Mouse (Mus musculus) CH12.LX (cell line): ENCODE measurements at regions not wholly inside any gene's neighbourhood (a gene's known extent, or its start where the extent isn't known, plus 50 kb on each side); places are given as distances from the start of the nearest gene placed in this dataset.

Source experiments
- DNase-seq: peaks from one replicate; pipeline ENCODE4 v3.0.0-alpha.2; 2013; ENCODE audit errors: extremely low read depth
- H3K27ac ChIP-seq: 2 replicates; pipeline ENCODE4 v1.5.1; 2012; ENCODE audit warnings: low read depth, mild to moderate bottlenecking, control low read depth, moderate library complexity; ENCODE audit not compliant: insufficient read depth
- H3K27me3 ChIP-seq: replicated peaks from 2 replicates; pipeline ENCODE3; 2012; ENCODE audit warnings: inconsistent platforms
- H3K36me3 ChIP-seq, 2 experiments: replicated peaks in 1 of 2; 2 replicates each; pipeline versions ENCODE3 to v1.6.1; 2012; ENCODE audit warnings: inconsistent platforms in 1 of 2, low read length in 1 of 2, mild to moderate bottlenecking in 1 of 2, mixed read lengths in 1 of 2, moderate library complexity in 1 of 2; ENCODE audit not compliant: control insufficient read depth in 1 of 2, insufficient read depth in 1 of 2
- H3K4me1 ChIP-seq, 2 experiments: 2 replicates each; pipeline ENCODE4 v1.6.1; 2012; ENCODE audit warnings: inconsistent platforms in 1 of 2, moderate library complexity in 1 of 2; ENCODE audit not compliant: insufficient read depth in 2 of 2, control insufficient read depth in 1 of 2
- H3K4me2 ChIP-seq: 2 replicates; pipeline ENCODE4 v1.6.1; 2012; ENCODE audit warnings: low read depth, mild to moderate bottlenecking, control low read depth; ENCODE audit not compliant: poor library complexity, insufficient read depth, severe bottlenecking
- H3K4me3 ChIP-seq, 3 experiments: fragments of 150-350 bp in 1 of 3; sonication (generic) in 1 of 3; replicated peaks in 1 of 3; 2 replicates each; pipeline versions ENCODE3 to v1.5.1; 2011 to 2012; ENCODE audit warnings: low read depth in 2 of 3, low read length in 2 of 3, mild to moderate bottlenecking in 2 of 3, moderate library complexity in 2 of 3, control low read depth in 1 of 3, improper control_type of control experiment in 1 of 3, inconsistent platforms in 1 of 3, mixed read lengths in 1 of 3; ENCODE audit not compliant: poor library complexity in 1 of 3
- H3K79me2 ChIP-seq: replicated peaks from 2 replicates; pipeline ENCODE4 v1.6.1; 2012; ENCODE audit warnings: mild to moderate bottlenecking, moderate library complexity; ENCODE audit not compliant: control insufficient read depth, poor library complexity, insufficient read depth, severe bottlenecking; ENCODE audit errors: extremely low read depth
- H3K9ac ChIP-seq: 2 replicates; pipeline ENCODE4 v1.6.1; 2012; ENCODE audit warnings: low read depth, mild to moderate bottlenecking, control low read depth, moderate library complexity; ENCODE audit not compliant: insufficient read depth
- H3K9me3 ChIP-seq: replicated peaks from 2 replicates; pipeline ENCODE3; 2012; ENCODE audit warnings: low read length, inconsistent platforms, mixed read lengths
- BHLHE40 ChIP-seq: IDR thresholded peaks from 2 replicates; pipeline ENCODE4 v1.6.1; 2011; ENCODE audit warnings: mild to moderate bottlenecking, low read depth, low read length, improper control_type of control experiment
- CHD1 ChIP-seq: IDR thresholded peaks from 2 replicates; pipeline ENCODE4 v1.6.1; 2012; ENCODE audit warnings: low read depth, low read length, improper control_type of control experiment, inconsistent platforms
- E2F4 ChIP-seq: IDR thresholded peaks from 2 replicates; pipeline ENCODE4 v1.6.1; 2011; ENCODE audit warnings: low read depth, low read length, improper control_type of control experiment; ENCODE audit not compliant: insufficient replicate concordance
- ELF1 ChIP-seq: IDR thresholded peaks from 2 replicates; pipeline ENCODE4 v1.6.1; 2014; ENCODE audit warnings: low read depth, mild to moderate bottlenecking, inconsistent platforms, low read length, improper control_type of control experiment
- EP300 ChIP-seq: IDR thresholded peaks from 2 replicates; pipeline ENCODE4 v1.6.1; 2011; ENCODE audit warnings: low read length, improper control_type of control experiment
- ETS1 ChIP-seq: conservative IDR thresholded peaks from 2 replicates; pipeline ENCODE4 v1.6.1; 2012; ENCODE audit warnings: low read depth, mild to moderate bottlenecking, inconsistent platforms, low read length, improper control_type of control experiment, moderate library complexity
- HCFC1 ChIP-seq: IDR thresholded peaks from 2 replicates; pipeline ENCODE4 v1.6.1; 2012; ENCODE audit warnings: low read depth, mild to moderate bottlenecking, inconsistent platforms, low read length, improper control_type of control experiment
- IRF4 ChIP-seq: IDR thresholded peaks from 2 replicates; pipeline ENCODE4 v1.6.1; 2014; ENCODE audit warnings: low read depth, mild to moderate bottlenecking, inconsistent platforms, low read length, improper control_type of control experiment
- JUND ChIP-seq: conservative IDR thresholded peaks from 2 replicates; pipeline ENCODE4 v1.6.1; 2011; ENCODE audit warnings: low read depth, low read length, improper control_type of control experiment
- MAX ChIP-seq: IDR thresholded peaks from 2 replicates; pipeline ENCODE4 v1.6.1; 2011; ENCODE audit warnings: low read length, improper control_type of control experiment
- MAZ ChIP-seq: IDR thresholded peaks from 2 replicates; pipeline ENCODE4 v1.6.1; 2012; ENCODE audit warnings: low read depth, mild to moderate bottlenecking, inconsistent platforms, low read length, improper control_type of control experiment, moderate library complexity
- MEF2A ChIP-seq: IDR thresholded peaks from 2 replicates; pipeline ENCODE4 v1.6.1; 2014; ENCODE audit warnings: low read depth, mild to moderate bottlenecking, inconsistent platforms, low read length, improper control_type of control experiment, borderline replicate concordance
- MXI1 ChIP-seq: IDR thresholded peaks from 2 replicates; pipeline ENCODE4 v1.6.1; 2011; ENCODE audit warnings: mild to moderate bottlenecking, low read depth, low read length, improper control_type of control experiment
- NELFE ChIP-seq: IDR thresholded peaks from 2 replicates; pipeline ENCODE4 v1.6.1; 2011; ENCODE audit warnings: low read depth, low read length, improper control_type of control experiment
- NRF1 ChIP-seq: IDR thresholded peaks from 2 replicates; pipeline ENCODE4 v1.6.1; 2014; ENCODE audit warnings: low read depth, mild to moderate bottlenecking, inconsistent platforms, low read length, improper control_type of control experiment, moderate library complexity
- PAX5 ChIP-seq: IDR thresholded peaks from 2 replicates; pipeline ENCODE4 v1.6.1; 2012; ENCODE audit warnings: low read length, inconsistent platforms, mixed read lengths
- POLR2A ChIP-seq: IDR thresholded peaks from 2 replicates; pipeline ENCODE4 v1.6.1; 2011; ENCODE audit warnings: low read depth, mild to moderate bottlenecking, improper control_type of control experiment, low read length
- POLR2AphosphoS2 ChIP-seq: IDR thresholded peaks from 2 replicates; pipeline ENCODE4 v1.6.1; 2011; ENCODE audit warnings: low read depth, low read length, improper control_type of control experiment
- RAD21 ChIP-seq: IDR thresholded peaks from 2 replicates; pipeline ENCODE4 v1.6.1; 2011; ENCODE audit warnings: low read depth, mild to moderate bottlenecking, low read length, improper control_type of control experiment, moderate library complexity
- RCOR1 ChIP-seq: conservative IDR thresholded peaks from 2 replicates; pipeline ENCODE4 v1.6.1; 2012; ENCODE audit warnings: low read depth, mild to moderate bottlenecking, inconsistent platforms, low read length, improper control_type of control experiment
- SIN3A ChIP-seq: IDR thresholded peaks from 2 replicates; pipeline ENCODE4 v1.6.1; 2012; ENCODE audit warnings: low read length, improper control_type of control experiment, inconsistent platforms
- SMC3 ChIP-seq: IDR thresholded peaks from 2 replicates; pipeline ENCODE4 v1.6.1; 2011; ENCODE audit warnings: low read depth, low read length, improper control_type of control experiment
- TBP ChIP-seq: conservative IDR thresholded peaks from 2 replicates; pipeline ENCODE4 v1.6.1; 2011; ENCODE audit warnings: low read depth, low read length, improper control_type of control experiment
- TCF12 ChIP-seq: IDR thresholded peaks from 2 replicates; pipeline ENCODE4 v1.6.1; 2014; ENCODE audit warnings: low read depth, mild to moderate bottlenecking, inconsistent platforms, low read length, improper control_type of control experiment
- USF1 ChIP-seq: IDR thresholded peaks from 2 replicates; pipeline ENCODE4 v1.6.1; 2014; ENCODE audit warnings: low read depth, mild to moderate bottlenecking, inconsistent platforms, low read length, improper control_type of control experiment
- ZC3H11A ChIP-seq: IDR thresholded peaks from 2 replicates; pipeline ENCODE4 v1.6.1; 2012; ENCODE audit warnings: low read depth, mild to moderate bottlenecking, inconsistent platforms, low read length, improper control_type of control experiment
- ZNF384 ChIP-seq: IDR thresholded peaks from 2 replicates; pipeline ENCODE4 v1.6.1; 2012; ENCODE audit warnings: low read depth, low read length, improper control_type of control experiment, inconsistent platforms
- dilution Hi-C: fragments of 300-500 bp; cut with MboI; formaldehyde crosslinking; loops from 2 replicates; pipeline ENCODE4 v1.14.3; 2020; ENCODE audit warnings: low sequenced_read_pairs; ENCODE audit not compliant: extremely low pct_unique_long_range_greater_than_20kb, extremely low pct_ligation_motif_present
- in situ Hi-C: fragments of 300-500 bp; cut with MboI; formaldehyde crosslinking; loops from 3 replicates; pipeline ENCODE4 v1.14.3; 2019; ENCODE audit warnings: low sequenced_read_pairs, low pct_ligation_motif_present, low pct_unique_long_range_greater_than_20kb, mixed read lengths

- dilution Hi-C loops = no loop called here
- Histone ChIP-seq H3K9me3 (no peaks in the 10 kb centered on the region), H3K4me3 (no peak overlapping the region), H3K9ac (no peak overlapping the region), H3K27me3 (no peaks in the 10 kb centered on the region), H3K4me1 (peaks cover 6 to 7% of the 10 kb centered on the region in 2 experiments; a peak in 2 of 4 replicates), H3K4me2 (no peak overlapping the region), H3K27ac (no peak overlapping the region), H3K79me2 (no peaks in the 10 kb centered on the region), H3K36me3 (no peaks in the 10 kb centered on the region)
- DNase-seq = no peak
- no peak for TF ChIP-seq POLR2A
- TF ChIP-seq HCFC1 = no peak
- no peak for TF ChIP-seq MAX
- no peak for TF ChIP-seq SMC3
- in situ Hi-C loops = no loop called here
Measured at GRCm38 (mm10) chr3:52184241-52184640, 79.4 kb upstream of the Maml3 start.

- no peaks in the 10 kb centered on the region for H3K36me3 ChIP-seq
- dilution Hi-C loops (no loop called here), in situ Hi-C loops (no loop called here)
- H3K4me1 ChIP-seq = peaks cover 3 to 8% of the 10 kb centered on the region in 2 experiments; a peak in 1 of 4 replicates
- DNase-seq = no peak
- no peaks in the 10 kb centered on the region for H3K9me3 ChIP-seq
- no peaks in the 10 kb centered on the region for H3K27me3 ChIP-seq
- TF ChIP-seq MAZ (no peak), NRF1 (no peak), RCOR1 (no peak), RAD21 (no peak), SIN3A (no peak), CHD1 (no peak), ZC3H11A (no peak), SMC3 (no peak), MXI1 (no peak), TBP (no peak), USF1 (no peak), HCFC1 (no peak), JUND (no peak)
- no peaks in the 10 kb centered on the region for H3K79me2 ChIP-seq
- H3K27ac ChIP-seq = no peak overlapping the region
- no peak overlapping the region for H3K4me3 ChIP-seq
- no peak overlapping the region for H3K4me2 ChIP-seq
- H3K9ac ChIP-seq = no peak overlapping the region
Measured at GRCm38 (mm10) chr3:52185351-52185750, 80.5 kb upstream of the Maml3 start.

DNA sequence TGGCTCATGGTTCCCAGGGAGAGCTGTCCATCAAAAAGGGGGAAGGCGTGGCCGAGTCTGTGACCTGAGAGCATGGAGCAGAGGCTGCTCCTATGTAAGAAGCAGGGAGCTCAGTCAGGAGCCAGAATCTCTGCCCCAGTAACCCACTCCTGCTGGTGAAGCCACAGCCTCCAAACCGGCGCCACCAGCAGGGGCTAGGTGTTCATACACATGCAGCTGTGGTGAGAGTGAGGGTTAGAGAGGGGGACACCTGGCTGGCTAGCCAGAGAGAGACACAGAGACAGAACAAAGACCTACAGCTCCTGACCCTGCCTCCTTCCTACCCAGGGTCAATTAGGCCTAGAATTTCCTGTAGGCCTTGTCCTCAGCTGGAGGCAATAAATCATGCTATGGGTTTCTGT, 80.7 kb upstream of the Foxo1 start:
- no peaks in the 10 kb centered on the region for H3K27me3 ChIP-seq
- no peak overlapping the region for H3K4me2 ChIP-seq
- no peak overlapping the region for H3K4me3 ChIP-seq
- H3K4me1 ChIP-seq = peaks cover 0 to 8% of the 10 kb centered on the region in 2 experiments; a peak in 1 of 4 replicates
- H3K36me3 ChIP-seq = no peaks in the 10 kb centered on the region
- no peak overlapping the region for H3K27ac ChIP-seq
- DNase-seq = no peak
- dilution Hi-C loops = no loop called here
- no peak overlapping the region for H3K9ac ChIP-seq
- in situ Hi-C loops = no loop called here
- H3K79me2 ChIP-seq = no peaks in the 10 kb centered on the region
- no peak for TF ChIP-seq ETS1
- TF ChIP-seq TBP = no peak
- TF ChIP-seq RAD21 = no peak
- no peak for TF ChIP-seq MAX
- TF ChIP-seq NELFE = no peak
- TF ChIP-seq SMC3 = no peak
- no peak for TF ChIP-seq PAX5
- TF ChIP-seq JUND = no peak
- no peak for TF ChIP-seq ZC3H11A
- TF ChIP-seq MEF2A = no peak
- no peak for TF ChIP-seq ZNF384
- no peak for TF ChIP-seq IRF4
- TF ChIP-seq NRF1 = no peak
- TF ChIP-seq ELF1 = no peak
- TF ChIP-seq E2F4 = no peak
- TF ChIP-seq RCOR1 = no peak
- TF ChIP-seq BHLHE40 = no peak
- no peak for TF ChIP-seq POLR2AphosphoS2
- no peak for TF ChIP-seq EP300
- TF ChIP-seq TCF12 = no peak
- H3K9me3 ChIP-seq = no peaks in the 10 kb centered on the region
